Mouse (Mus musculus) megakaryocyte progenitor cell, adult 5-6 weeks (primary cell): ENCODE results near the gene Rsbn1. TPM values are rescaled to one million over a fixed set of nuclear protein-coding genes. Genes with fewer than 3 reads are reported as not detected.

Experiments used
- total RNA-seq, 2 experiments: library from RNA; stranded (forward) in 1 of 2; stranded (reverse) in 1 of 2; fragments of 157-497, 149-512 nt in 1 of 2; fragments of 200-1000 nt in 1 of 2; gene quantifications; 2 replicates each; pipeline versions ENCODE4 v1.2.3 to v1.2.4; 2015 to 2017

The Rsbn1 gene
- total RNA-seq, 2 experiments from 2014 or later = 52.8 to 56.7 TPM

Other genes with a start within 250 kb of the Rsbn1 start
- 0.37 and 0.49 TPM in 2 replicates for gene Olfml3, start 176.1 kb upstream of the Rsbn1 start, total RNA-seq (2015)
- gene Olfml3, start 176.1 kb upstream of the Rsbn1 start, total RNA-seq (2017) = 0.25 and 0.57 TPM in 2 replicates
- gene Gm10964, start 174.8 kb upstream of the Rsbn1 start, total RNA-seq (2015) = not detected in 2 replicates
- not detected in 2 replicates for gene Gm10964, start 174.8 kb upstream of the Rsbn1 start, total RNA-seq (2017)
- 141 and 146 TPM in 2 replicates for gene Hipk1, start 122.6 kb upstream of the Rsbn1 start, total RNA-seq (2015)
- 68.5 and 76.9 TPM in 2 replicates for gene Hipk1, start 122.6 kb upstream of the Rsbn1 start, total RNA-seq (2017)
- 21.4 and 23.9 TPM in 2 replicates for gene Dclre1b, start 104.7 kb upstream of the Rsbn1 start, total RNA-seq (2015)
- 15.4 and 18.5 TPM in 2 replicates for gene Dclre1b, start 104.7 kb upstream of the Rsbn1 start, total RNA-seq (2017)
- gene Ap4b1, start 104.6 kb upstream of the Rsbn1 start, total RNA-seq (2015) = 17.5 and 18.1 TPM in 2 replicates
- gene Ap4b1, start 104.6 kb upstream of the Rsbn1 start, total RNA-seq (2017) = 17.9 and 20.7 TPM in 2 replicates
- gene Gm43064, start 104.5 kb upstream of the Rsbn1 start, total RNA-seq (2015) = 0.64 TPM in 1 of 2 replicates, not detected in the other
- gene Gm43064, start 104.5 kb upstream of the Rsbn1 start, total RNA-seq (2017) = not detected in 2 replicates
- gene Bcl2l15, start 81.5 kb upstream of the Rsbn1 start, total RNA-seq (2015) = 0.51 and 1.9 TPM in 2 replicates
- gene Bcl2l15, start 81.5 kb upstream of the Rsbn1 start, total RNA-seq (2017) = 0.20 and 1.9 TPM in 2 replicates
- gene Ptpn22, start 54.3 kb upstream of the Rsbn1 start, total RNA-seq (2015) = 78.1 and 81.2 TPM in 2 replicates
- gene Ptpn22, start 54.3 kb upstream of the Rsbn1 start, total RNA-seq (2017) = 45.3 and 57.6 TPM in 2 replicates
- gene Phtf1, start 54.0 kb downstream of the Rsbn1 start, total RNA-seq (2015) = 18.8 and 20.3 TPM in 2 replicates
- gene Phtf1, start 54.0 kb downstream of the Rsbn1 start, total RNA-seq (2017) = 27.3 and 32.7 TPM in 2 replicates